Mouse (Mus musculus) small intestine, adult 2 months (tissue): Measurements from ENCODE around the gene Cep164. TPM values are rescaled to one million over a fixed set of nuclear protein-coding genes. Genes with fewer than 3 reads are reported as not detected.

Source experiments
- H3K27ac ChIP-seq: fragments of 200-500 bp; 2 replicates; pipeline ENCODE4 v1.5.1; 2012; ENCODE audit warnings: low read depth, low read length, control low read depth, inconsistent platforms; ENCODE audit not compliant: insufficient read depth
- H3K27me3 ChIP-seq: fragments of 200-500 bp; 2 replicates; pipeline ENCODE4 v1.6.1; 2012; ENCODE audit warnings: mild to moderate bottlenecking, moderate library complexity, low read length, inconsistent platforms; ENCODE audit not compliant: control insufficient read depth, insufficient read depth
- H3K36me3 ChIP-seq: fragments of 200-500 bp; 2 replicates; pipeline ENCODE4 v1.6.1; 2012; ENCODE audit warnings: mild to moderate bottlenecking, low read length, control low read depth, inconsistent platforms; ENCODE audit not compliant: control insufficient read depth, insufficient read depth
- H3K4me1 ChIP-seq: fragments of 200-500 bp; 2 replicates; pipeline ENCODE4 v1.6.1; 2012; ENCODE audit warnings: low read length, inconsistent platforms, mixed read lengths; ENCODE audit not compliant: control insufficient read depth, insufficient read depth, insufficient read length
- H3K4me3 ChIP-seq: fragments of 200-500 bp; 2 replicates; pipeline ENCODE4 v1.5.1; 2012; ENCODE audit warnings: low read depth, mild to moderate bottlenecking, control low read depth, inconsistent platforms, low read length, moderate library complexity
- CTCF ChIP-seq: fragments of 200-500 bp; IDR thresholded peaks from 2 replicates; pipeline ENCODE4 v1.5.1; 2012; ENCODE audit warnings: low read depth, mild to moderate bottlenecking, control low read depth, inconsistent platforms, low read length, moderate library complexity, mixed read lengths; ENCODE audit not compliant: insufficient replicate concordance, insufficient read length; ENCODE audit errors: extremely low read depth
- POLR2A ChIP-seq: fragments of 200-500 bp; IDR thresholded peaks from 2 replicates; pipeline ENCODE4 v1.6.1; 2012; ENCODE audit warnings: low read depth, mild to moderate bottlenecking, control low read depth, inconsistent platforms, low read length, moderate library complexity
- WGBS: fragments of 180-500 bp; shearing (Covaris S2); methylation state at CpG from one replicate; pipeline ENCODE4 v1.1.7; 2018; 5-methylcytosine and 5-hydroxymethylcytosine counted together
- polyA plus RNA-seq: library from polyadenylated mRNA; depleted of rRNA; stranded (reverse); fragments of >200 nt; gene quantifications from 2 replicates; pipeline ENCODE4 v1.2.3, GENCODE M21; 2012

Gene Cep164
- polyA plus RNA-seq, 1 experiment, result 12.9 TPM

GRCm38 (mm10) chr9:45798467-45799164 is 29.9 kb downstream of the Cep164 start:
- WGBS, result 61% methylated on average over 13 of the region's 13 CpGs
- Histone ChIP-seq H3K27ac (no peak overlapping the region), H3K4me3 (no peak overlapping the region), H3K36me3 (peaks cover 3% of the 10 kb centered on the region), H3K4me1 (no peaks in the 10 kb centered on the region), H3K27me3 (no peaks in the 10 kb centered on the region)
- TF ChIP-seq POLR2A (no peak), CTCF (no peak)

DNA sequence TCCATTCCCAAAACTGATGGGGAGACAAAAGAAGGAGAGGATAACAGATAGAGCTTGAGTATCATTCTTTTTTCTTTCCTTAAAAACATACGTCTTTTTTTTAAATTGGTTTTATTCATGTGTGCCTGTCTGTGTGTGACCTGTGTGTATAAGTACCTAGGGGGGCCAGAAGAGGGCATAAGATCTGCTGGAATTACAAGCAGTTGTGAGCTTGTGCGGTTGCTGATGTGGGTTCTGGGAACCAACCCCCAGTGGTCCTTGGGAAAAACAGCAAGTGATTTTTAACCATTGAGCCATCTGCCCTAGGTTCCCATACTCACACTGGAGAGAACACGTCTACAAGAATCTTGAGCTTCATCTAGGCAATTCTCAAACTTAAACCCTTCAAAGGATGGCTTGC is 31.2 kb downstream of the Cep164 start:
- Histone ChIP-seq H3K27ac (no peak overlapping the region), H3K4me1 (no peaks in the 10 kb centered on the region), H3K36me3 (peaks cover 8% of the 10 kb centered on the region; the same call in 1 of the 2 replicates), H3K4me3 (no peak overlapping the region), H3K27me3 (no peaks in the 10 kb centered on the region)
- 90% methylated on average over 3 of the region's 3 CpGs for WGBS
- TF ChIP-seq POLR2A (no peak), CTCF (no peak)

- H3K27ac ChIP-seq, result no peak overlapping the region
- H3K4me1 ChIP-seq, result no peaks in the 10 kb centered on the region
- H3K27me3 ChIP-seq, result no peaks in the 10 kb centered on the region
- no peak overlapping the region for H3K4me3 ChIP-seq
- peaks cover 10% of the 10 kb centered on the region; the same call in 1 of the 2 replicates for H3K36me3 ChIP-seq
- TF ChIP-seq CTCF, result no peak
- TF ChIP-seq POLR2A, result no peak
- WGBS, result 64% methylated on average over 5 of the region's 5 CpGs
Observed at GRCm38 (mm10) chr9:45795722-45796121, 32.8 kb downstream of the Cep164 start.

- H3K27ac ChIP-seq, result no peak overlapping the region
- no peaks in the 10 kb centered on the region for H3K4me1 ChIP-seq
- H3K4me3 ChIP-seq, result no peak overlapping the region
- TF ChIP-seq CTCF (no peak), POLR2A (no peak)
- WGBS, result 94% methylated on average over 6 of the region's 6 CpGs
- H3K27me3 ChIP-seq, result no peaks in the 10 kb centered on the region
- peaks cover 10% of the 10 kb centered on the region; the same call in 1 of the 2 replicates for H3K36me3 ChIP-seq
Observed at GRCm38 (mm10) chr9:45793697-45794096, 34.8 kb downstream of the Cep164 start.

GRCm38 (mm10) chr9:45792235-45792634 is 36.3 kb downstream of the Cep164 start:
- H3K4me1 ChIP-seq, result no peaks in the 10 kb centered on the region
- peaks cover 10% of the 10 kb centered on the region; the same call in 1 of the 2 replicates for H3K36me3 ChIP-seq
- TF ChIP-seq CTCF (no peak), POLR2A (no peak)

GRCm38 (mm10) chr9:45791456-45792142 is 36.9 kb downstream of the Cep164 start:
- Histone ChIP-seq H3K4me3 (no peak overlapping the region), H3K36me3 (peaks cover 10% of the 10 kb centered on the region; the same call in 1 of the 2 replicates), H3K27ac (no peak overlapping the region), H3K4me1 (no peaks in the 10 kb centered on the region), H3K27me3 (no peaks in the 10 kb centered on the region)
- WGBS, result 83% methylated on average over 8 of the region's 8 CpGs
- TF ChIP-seq POLR2A (no peak), CTCF (no peak)

More at GRCm38 (mm10) chr9:45792235-45792634, 36.3 kb downstream of the Cep164 start:
- WGBS, result 97% methylated on average over 1 of the region's 1 CpGs
- H3K4me3 ChIP-seq, result no peak overlapping the region
- H3K27me3 ChIP-seq, result no peaks in the 10 kb centered on the region
- no peak overlapping the region for H3K27ac ChIP-seq

DNA sequence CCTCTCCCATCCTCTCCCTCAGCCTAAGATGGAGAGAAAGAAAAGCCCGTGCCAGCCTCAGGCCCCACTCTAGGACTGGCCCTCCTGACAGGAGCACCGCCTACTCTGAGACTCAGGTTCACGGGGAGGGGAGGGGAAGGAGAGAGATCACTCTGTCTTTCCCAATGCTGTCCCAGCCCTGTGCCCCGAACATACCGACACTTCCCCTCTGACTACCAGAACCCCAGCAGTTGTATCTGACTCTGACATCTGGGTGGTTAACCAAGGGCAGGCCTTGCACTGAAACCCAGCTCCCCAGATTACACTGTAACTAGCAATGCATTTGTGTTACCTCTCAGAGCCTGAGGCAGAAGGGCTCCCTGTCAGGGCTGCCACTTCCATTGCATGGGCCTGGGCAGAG is 40.1 kb downstream of the Cep164 start:
- Histone ChIP-seq H3K36me3 (peaks cover 8% of the 10 kb centered on the region), H3K4me1 (no peaks in the 10 kb centered on the region), H3K27ac (no peak overlapping the region), H3K4me3 (no peak overlapping the region), H3K27me3 (no peaks in the 10 kb centered on the region)
- TF ChIP-seq CTCF (no peak), POLR2A (no peak)
- WGBS, result 73% methylated on average over 5 of the region's 5 CpGs
